Mouse (Mus musculus) c-Kit-positive CD71-negative TER-119-negative erythroid progenitor cells, embryonic 14.5 days (primary cell): ENCODE measurements around the gene Tubgcp4.
"Not testable (repeated sequence)": the region's sequence is repeated elsewhere in the genome, so short reads cannot be mapped to it uniquely, and the experiment has no call there.

ENCODE experiments used
- DNase-seq: peaks from one replicate; pipeline ENCODE4 v3.0.0-alpha.2; 2013; ENCODE audit warnings: low read depth

Tubgcp4 gene

DNA sequence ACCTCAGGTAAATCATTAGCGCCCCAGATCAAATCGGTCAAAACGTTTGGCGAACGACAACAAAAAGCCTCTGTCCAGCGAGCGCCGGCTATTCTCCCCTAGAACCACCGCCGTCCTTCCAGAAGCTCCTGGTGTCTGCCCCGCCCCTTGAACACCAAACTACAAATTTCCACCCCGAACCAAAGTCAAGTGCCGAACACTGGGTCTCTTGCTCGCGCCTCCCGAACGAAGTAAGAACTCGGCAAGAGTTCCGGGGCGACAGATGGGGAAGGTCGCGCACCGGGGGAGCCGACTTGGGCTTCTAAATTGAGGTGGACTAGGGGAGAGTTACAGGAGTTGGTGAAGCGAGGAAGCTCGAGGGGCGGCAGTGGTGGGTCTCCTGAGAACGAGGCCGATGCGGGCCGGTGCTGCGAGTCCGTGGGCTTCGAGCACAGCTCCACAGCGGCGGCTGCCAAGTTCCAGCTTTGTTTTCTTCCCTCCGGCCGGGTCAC is at the start of gene Tubgcp4:
TSS of gene Tubgcp4 (plus strand) at position 174 of the 491 bp plus-strand sequence.
- peak; percentile 36 for DNase-seq

GRCm38 (mm10) chr2:121126302-121126701 is 44.2 kb upstream of the Tubgcp4 start:
- not testable (repeated sequence) for DNase-seq

DNA sequence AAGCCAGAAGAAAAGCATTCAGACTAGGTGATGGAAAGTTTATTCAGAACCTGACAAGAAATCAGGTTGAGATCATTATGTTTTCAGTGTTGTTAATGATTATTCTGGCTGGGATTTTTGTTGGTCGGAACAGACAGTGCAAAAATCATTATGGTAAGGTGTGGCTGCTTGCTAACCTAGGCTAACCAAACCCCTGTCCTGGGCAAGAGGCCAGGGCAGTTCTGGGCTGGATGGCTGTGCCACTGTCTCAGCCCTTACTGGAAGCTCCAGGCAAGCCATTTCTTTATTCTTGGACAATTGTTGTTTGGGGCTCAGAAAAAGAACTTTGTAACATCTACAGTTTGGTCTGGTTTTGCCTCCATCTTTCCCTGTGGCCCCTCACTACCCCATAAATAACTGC is 42.9 kb upstream of the Tubgcp4 start:
- DNase-seq: no peak

DNA sequence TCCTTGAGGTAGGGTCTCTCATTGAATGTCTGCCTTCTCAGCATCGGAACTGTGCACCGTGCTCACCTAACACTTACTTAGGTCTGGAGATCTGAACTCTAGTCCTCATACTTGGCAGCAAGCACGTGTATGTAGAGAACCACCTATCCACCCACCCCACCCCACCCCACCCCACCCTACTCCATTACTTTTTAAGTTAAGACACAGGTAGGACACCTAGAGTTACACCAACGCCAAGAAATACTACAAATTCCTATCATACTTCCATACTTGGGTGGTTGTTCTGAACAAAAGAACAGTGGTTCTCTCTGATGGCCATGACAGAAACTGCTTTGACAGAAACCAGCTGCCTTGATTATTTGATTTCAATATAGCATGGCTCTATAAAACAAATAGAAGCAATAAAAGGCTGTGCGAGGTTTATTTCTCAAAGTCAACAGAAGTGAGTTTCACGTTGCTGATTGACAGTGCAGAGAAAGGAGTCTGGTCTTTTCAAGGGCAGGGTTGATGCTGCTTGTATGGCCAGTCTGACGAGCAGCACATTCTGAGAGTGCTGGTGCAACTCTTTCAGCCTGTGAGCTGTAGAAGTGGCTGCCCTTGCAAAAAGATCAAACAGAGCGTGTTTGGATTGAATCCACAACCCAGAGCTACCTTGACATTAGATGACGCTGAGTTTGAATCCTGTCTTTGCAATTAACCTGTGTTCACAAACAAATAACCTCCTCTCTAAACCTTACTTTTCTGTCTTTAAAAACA is 41.4 kb upstream of the Tubgcp4 start:
- DNase-seq: no peak

DNA sequence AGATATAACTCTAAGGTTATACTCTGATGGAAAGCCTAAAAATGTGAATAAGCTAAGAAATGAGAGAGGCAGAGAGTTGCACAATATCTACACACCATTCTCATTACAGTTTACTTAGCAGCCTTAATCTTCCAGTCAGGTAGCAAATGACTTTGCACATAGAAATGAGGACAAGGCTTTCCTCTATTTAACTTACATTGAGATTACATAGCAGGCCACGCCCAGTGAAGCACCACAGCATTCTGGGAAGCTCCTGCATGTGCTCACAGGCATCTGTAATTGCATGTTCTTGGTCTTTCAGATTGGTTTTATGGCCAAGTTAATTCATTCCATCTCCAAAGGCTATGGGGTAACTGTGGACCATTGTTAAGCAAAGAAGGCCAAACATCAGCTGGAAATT is 37.6 kb upstream of the Tubgcp4 start:
- no peak for DNase-seq

DNA sequence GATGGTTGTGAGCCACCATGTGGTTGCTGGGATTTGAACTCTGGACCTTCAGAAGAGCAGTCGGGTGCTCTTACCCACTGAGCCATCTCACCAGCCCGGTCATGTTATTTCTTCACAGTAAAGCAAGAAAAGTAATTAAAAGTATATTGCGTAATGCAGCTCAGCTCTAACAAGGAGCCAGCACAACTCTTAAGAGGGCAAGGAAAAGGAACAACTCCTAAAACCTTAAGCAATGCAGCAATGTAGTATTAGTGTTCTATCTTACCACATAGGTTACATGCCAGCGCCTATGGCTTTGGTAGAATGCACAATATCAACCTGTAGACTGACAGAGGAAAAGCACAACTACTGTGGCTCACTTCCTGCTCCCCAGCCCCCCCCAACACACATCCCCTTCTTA is 33.1 kb upstream of the Tubgcp4 start:
- DNase-seq: no peak

- no peak for DNase-seq
Measured at GRCm38 (mm10) chr2:121139266-121140017, 31.0 kb upstream of the Tubgcp4 start.

DNA sequence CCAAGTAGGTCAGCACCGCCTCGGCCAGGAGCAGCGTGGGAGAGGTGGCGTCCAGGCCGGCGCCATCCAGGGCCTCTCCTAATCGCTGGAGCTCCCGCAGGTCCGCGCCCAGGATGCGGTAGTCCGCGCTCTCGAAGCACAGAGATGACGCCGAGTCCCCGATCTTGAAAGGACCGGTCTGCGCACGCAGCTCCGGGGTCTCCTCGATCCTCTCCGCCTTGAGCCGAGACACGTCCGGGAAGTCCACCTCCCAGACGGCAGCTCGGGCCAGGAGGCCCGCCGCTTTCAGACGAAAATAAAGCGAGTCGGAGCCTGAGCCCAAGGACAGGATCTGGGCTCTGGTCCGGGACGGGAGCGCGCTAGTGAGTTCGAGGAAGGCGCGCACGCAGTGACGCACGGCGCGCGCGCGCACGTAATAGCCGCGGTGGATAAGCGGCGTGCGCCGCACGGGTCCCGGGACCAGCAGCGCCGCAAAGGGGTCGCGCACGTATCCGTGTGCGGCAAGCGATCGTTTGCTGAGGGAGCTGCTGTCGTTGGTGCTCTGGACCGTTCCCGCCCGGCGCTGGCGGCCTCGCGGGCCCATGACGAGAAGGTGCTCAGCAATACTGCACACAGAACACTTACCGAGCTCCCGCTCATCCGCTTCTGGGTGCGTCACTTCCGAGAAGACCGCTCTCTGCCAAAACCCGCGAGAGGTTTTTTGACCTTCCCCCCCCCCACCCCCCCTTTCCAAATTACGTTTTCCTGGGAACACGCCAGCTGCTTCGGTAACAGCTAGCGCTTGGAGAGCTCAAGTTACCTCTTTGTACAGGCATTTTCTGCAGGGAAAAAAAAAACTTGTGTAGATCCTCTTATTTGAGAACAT is 30.2 kb upstream of the Tubgcp4 start, which contains the start of the genes Adal and Lcmt2:
TSS of gene Adal (plus strand) at position 411 of the 865 bp plus-strand sequence.
TSS of gene Lcmt2 (minus strand) at position 636 of the 865 bp plus-strand sequence.
- DNase-seq: peak; percentile 70

DNA sequence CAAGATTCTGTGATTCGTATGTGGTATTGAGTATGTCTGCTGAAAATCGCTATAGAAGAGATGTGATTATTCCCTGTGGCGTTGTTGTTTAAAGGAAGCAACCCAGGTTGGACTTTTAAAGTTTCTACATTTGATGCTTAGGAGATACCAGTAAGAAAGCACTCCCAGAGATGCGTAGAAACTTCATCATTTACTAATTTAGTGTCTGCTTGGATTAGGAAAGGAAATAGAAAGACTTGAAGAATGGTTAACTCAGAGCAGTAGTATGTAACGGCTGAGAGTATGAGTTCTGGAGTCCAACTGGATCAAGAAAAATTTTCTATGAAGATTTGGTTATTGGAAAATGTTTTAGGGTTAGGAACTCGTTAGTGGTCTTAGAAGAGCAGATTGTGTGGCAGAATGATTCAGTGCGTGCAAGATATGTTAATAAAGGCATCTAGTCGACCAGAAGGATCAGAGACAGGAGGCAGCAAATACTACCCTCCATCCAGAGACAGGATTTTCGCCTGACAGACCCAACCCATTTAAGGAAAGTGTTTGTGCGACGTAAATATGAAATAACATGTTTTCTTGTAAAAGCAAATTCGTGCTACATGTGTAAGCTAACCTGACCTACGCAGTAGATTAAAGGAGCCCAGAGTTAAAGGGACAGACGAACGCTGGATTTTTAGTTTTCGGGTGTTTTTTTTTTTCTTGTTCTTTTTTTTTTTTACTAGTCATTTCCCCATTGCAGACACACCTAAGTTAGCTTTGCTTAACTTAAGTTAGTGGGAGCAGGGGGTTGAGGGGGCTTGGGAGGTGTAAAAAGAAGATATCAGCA is 29.0 kb upstream of the Tubgcp4 start:
- no peak for DNase-seq

DNA sequence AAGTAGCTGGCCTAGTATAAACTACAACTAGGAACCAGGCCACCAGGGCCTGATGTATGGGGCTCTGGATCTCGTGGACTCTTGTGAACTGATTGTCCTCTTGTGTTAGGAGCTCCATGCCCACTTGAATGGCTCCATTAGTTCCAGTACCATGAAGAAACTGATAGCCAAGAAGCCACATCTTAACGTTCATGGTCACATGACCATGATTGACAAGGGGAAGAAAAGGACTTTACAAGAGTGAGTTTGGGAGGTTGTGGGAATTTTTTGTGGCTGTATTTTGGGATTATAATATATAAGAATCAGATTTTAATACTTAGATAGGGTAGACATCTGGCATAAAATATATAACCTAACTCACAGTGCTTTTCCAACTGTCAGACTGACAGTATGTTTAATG is 28.0 kb upstream of the Tubgcp4 start:
- no peak for DNase-seq

DNA sequence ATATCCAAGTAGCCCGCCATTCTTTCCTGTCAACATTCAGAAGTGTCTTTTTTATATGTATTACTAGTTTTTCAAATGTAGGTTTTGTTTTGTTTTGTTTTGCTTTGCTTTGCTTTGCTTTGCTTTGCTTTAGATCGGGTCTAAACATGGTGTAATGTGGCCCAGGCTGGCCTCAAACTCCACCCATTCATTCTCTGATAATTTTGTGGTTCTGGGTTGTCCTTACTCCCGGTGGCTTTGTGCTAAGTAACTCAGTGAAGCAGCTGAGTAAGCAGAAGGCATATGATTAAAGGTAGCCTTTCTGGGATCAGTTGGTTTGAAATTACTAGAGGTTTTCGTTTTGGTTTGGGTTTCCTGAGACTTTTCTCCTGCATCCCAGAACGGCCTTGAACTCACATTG is 20.8 kb upstream of the Tubgcp4 start:
- no peak for DNase-seq

DNA sequence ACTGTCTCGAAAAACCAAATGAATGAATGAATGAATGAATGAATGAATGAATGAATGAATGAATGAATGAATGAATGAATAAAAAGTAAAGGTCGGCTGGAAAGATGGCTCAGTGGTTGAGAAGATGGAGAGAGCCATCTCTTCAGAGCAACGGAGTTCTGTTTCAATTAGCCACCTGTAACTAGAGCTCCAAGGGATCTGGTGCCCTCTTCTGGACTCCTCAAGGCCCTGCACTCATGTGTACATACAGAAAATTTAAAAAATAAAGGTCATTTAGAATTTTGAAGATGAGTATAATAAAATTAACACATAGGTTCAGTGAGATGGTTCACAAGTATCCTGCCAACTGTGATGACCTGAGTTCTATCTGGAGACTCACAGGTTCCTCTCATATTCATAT is 17.4 kb upstream of the Tubgcp4 start:
- no peak for DNase-seq

GRCm38 (mm10) chr2:121169173-121169572 is 1.3 kb upstream of the Tubgcp4 start:
- no peak for DNase-seq

DNA sequence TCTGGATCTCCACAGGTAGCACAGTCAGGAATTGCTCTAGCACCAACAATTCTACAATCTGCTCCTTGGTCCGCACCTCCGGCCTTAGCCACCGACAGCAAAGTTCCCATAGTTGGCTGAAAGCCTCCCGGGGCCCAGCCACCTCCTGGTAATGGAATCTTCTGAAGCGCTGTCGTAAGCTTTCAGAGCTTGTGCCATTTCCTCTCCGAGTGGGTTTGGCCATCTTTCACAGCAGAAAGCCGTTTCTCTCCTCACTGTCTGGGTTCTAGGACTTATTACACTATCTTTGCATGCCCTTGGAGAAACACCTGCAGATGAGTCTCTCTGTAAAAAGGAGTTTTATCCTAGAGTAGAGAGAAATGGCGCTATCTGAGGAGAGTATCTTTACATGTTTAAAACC is 552 bp upstream of the Tubgcp4 start:
- peak; percentile 20 for DNase-seq

- peak; percentile 79 for DNase-seq
Measured at GRCm38 (mm10) chr2:121170980-121171742, 707 bp downstream of the Tubgcp4 start, which contains the start of gene Zscan29. Gene Zscan29, minus strand, starts transcription at chr2:121171125.

DNA sequence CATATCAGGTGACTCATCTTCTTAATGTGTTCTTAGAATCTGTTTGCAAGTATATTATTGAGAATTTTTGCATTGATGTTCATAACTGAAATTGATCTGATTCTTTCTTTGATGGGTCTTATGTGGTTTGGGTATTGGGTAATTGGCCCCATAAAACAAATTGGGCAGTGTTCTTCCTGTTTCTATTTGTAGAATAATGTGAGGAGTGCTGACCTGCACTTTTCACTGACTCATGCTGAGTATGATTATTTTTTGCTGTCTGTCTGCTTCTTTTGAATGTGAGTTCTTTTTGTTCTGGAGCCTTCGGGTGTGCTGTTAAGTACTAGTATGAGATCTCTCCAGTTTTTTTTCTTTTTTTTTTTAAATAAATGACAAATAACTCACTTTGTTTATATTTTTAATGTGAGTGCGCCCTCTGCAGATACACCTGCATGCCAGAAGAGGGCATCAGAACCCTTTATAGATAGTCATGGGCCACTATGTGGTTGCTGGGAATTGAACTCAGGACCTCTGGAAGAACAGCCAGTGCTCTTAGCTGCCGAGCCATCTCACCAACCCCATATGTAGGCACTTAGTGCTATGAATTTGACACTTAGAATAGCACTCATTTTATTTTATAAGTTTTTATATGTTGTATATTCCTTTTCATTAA is 8.5 kb downstream of the Tubgcp4 start:
- DNase-seq: no peak

DNA sequence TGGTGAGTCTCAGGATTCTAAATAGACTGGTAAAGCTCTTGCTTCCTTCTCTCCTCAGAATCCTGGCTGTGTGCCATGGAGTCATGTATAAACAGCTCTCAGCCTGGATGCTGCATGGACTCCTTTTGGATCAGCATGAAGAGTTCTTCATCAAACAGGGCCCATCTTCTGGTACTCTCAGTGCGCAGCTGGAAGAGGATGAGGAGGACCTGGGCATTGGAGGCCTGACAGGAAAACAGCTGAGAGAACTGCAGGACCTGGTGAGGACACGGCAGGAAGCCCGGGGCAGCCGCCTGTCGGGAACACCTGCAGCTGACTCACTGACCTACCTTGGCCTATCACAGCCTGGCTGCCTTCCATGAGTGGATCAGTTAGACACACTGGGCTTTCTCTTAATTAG is 13.0 kb downstream of the Tubgcp4 start:
- DNase-seq: no peak

GRCm38 (mm10) chr2:121184142-121184541 is 13.7 kb downstream of the Tubgcp4 start:
- DNase-seq: no peak

DNA sequence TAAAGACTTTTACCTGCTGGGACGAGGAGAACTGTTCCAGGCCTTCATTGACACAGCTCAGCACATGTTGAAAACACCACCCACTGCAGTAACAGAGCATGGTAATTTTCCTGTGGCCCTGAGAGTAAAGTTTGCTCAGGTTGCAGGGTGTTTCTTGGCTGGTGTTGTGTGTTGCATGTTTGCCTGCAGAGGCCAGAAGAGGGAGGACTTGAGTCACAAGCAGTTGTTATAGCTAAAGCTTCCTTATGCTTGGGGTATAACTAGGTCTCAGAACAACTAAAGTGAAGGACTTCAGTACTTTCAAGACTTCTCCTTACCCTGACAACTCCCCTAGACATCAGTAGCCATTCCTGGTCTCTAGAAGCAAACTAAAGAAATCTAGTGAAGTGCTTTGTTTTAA is 18.1 kb downstream of the Tubgcp4 start:
- DNase-seq: no peak

- no peak for DNase-seq
Measured at GRCm38 (mm10) chr2:121195466-121195865, 25.0 kb downstream of the Tubgcp4 start.
